In the genomic region with DNA sequence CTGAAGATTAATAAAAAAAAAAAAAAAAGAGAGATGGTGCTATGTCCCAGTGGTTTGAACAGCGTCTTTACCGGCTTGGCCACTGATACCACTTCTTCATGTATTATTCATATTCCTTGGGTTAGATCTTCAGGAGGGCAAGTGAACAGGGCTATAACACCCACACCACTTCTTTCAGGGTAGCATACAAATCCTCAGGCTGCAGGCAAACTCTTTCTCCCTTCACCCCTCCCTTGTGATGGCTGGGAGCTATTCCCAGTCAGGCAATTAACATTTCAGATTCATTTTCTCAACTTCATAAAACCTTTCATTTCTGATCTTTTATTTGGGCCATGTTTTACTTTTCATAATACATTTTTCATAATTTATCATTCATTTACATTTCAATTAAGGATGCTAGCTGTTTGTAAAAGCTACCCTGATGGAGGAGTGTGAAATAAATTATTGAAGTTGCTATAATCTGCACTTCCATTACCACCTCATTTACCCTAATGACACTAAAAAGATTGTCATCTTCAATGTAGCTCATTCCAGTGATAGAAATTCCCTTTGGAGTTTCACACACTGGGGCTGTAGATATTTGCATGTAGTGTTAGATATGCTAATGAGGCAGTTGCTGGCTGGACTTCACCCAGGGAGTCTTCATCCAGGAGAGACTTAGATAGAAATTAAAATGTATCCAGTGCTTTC, we compare ENCODE assay signal across 24 mouse cellular contexts.
DNase-seq lines count a peak whose midpoint lies in the region; ATAC-seq and TF ChIP-seq lines count a peak whose summit lies in the region.
"Had no signal": no experiment of that assay in that cellular context is flagged by ENCODE, and none has a peak within 500 bp of the region (broad histone marks: within the 10 kb centered on the region; RNA-seq: fewer than 3 reads in every experiment).

No protein-coding gene starts in this region.

- no peaks in the 10 kb centered on the region for H3K4me1 ChIP-seq in forebrain, embryonic 13.5 days
- H3K4me1 ChIP-seq in forebrain, embryonic 11.5 days (replicated peaks; ENCODE audit: control insufficient read depth, insufficient read depth, low read length): no peaks in the 10 kb centered on the region
- H3K4me1 ChIP-seq in midbrain, embryonic 13.5 days (replicated peaks): no peaks in the 10 kb centered on the region
- no peaks in the 10 kb centered on the region for H3K4me1 ChIP-seq in midbrain, embryonic 10.5 days
- peaks cover 4% of the 10 kb centered on the region; the same call in 1 of the 2 replicates for H3K4me1 ChIP-seq in midbrain, embryonic 15.5 days
- H3K4me1 ChIP-seq: embryonic facial prominence, embryonic 10.5 days; kidney, embryonic 15.5 days; limb, embryonic 13.5 days; liver, embryonic 13.5 days had no signal

- H3K4me3 ChIP-seq in forebrain, embryonic 13.5 days: no peak overlapping the region
- H3K4me3 ChIP-seq in forebrain, embryonic 11.5 days (ENCODE audit: low read depth, low read length): no peak overlapping the region
- no peak overlapping the region for H3K4me3 ChIP-seq in midbrain, embryonic 13.5 days (replicated peaks)
- H3K4me3 ChIP-seq in midbrain, embryonic 10.5 days: no peak overlapping the region
- no peak overlapping the region for H3K4me3 ChIP-seq in midbrain, embryonic 15.5 days
- no peak overlapping the region for H3K4me3 ChIP-seq in gastrocnemius, adult 2 months
- H3K4me3 ChIP-seq: embryonic facial prominence, embryonic 10.5 days; kidney, embryonic 15.5 days; limb, embryonic 13.5 days; liver, embryonic 13.5 days had no signal

- H3K9me3 ChIP-seq in forebrain, embryonic 13.5 days (replicated peaks): no peaks in the 10 kb centered on the region
- H3K9me3 ChIP-seq in forebrain, embryonic 11.5 days (ENCODE audit: control insufficient read depth, low read length): no peaks in the 10 kb centered on the region
- no peaks in the 10 kb centered on the region for H3K9me3 ChIP-seq in midbrain, embryonic 13.5 days
- no peaks in the 10 kb centered on the region for H3K9me3 ChIP-seq in midbrain, embryonic 10.5 days (replicated peaks)
- H3K9me3 ChIP-seq in midbrain, embryonic 15.5 days: no peaks in the 10 kb centered on the region
- H3K9me3 ChIP-seq: embryonic facial prominence, embryonic 10.5 days; kidney, embryonic 15.5 days; limb, embryonic 13.5 days; liver, embryonic 13.5 days had no signal

- H3K36me3 ChIP-seq in forebrain, embryonic 13.5 days (ENCODE audit: poor library complexity, severe bottlenecking): no peaks in the 10 kb centered on the region
- H3K36me3 ChIP-seq in forebrain, embryonic 11.5 days (ENCODE audit: control insufficient read depth, insufficient read depth, low read length): no peaks in the 10 kb centered on the region
- no peaks in the 10 kb centered on the region for H3K36me3 ChIP-seq in midbrain, embryonic 13.5 days
- no peaks in the 10 kb centered on the region for H3K36me3 ChIP-seq in midbrain, embryonic 10.5 days
- no peaks in the 10 kb centered on the region for H3K36me3 ChIP-seq in midbrain, embryonic 15.5 days (replicated peaks)
- H3K36me3 ChIP-seq: embryonic facial prominence, embryonic 10.5 days; kidney, embryonic 15.5 days; limb, embryonic 13.5 days; liver, embryonic 13.5 days had no signal

- intact Hi-C loops in gastrocnemius, adult 2 months (cut with DNase I): no loop called here

- TF ChIP-seq CTCF in gastrocnemius, adult 2 months (IDR thresholded peaks at IDR 0.05): no peak

- H3K9ac ChIP-seq in forebrain, embryonic 13.5 days: no peak overlapping the region
- no peak overlapping the region for H3K9ac ChIP-seq in forebrain, embryonic 11.5 days (ENCODE audit: low read length)
- no peak overlapping the region for H3K9ac ChIP-seq in midbrain, embryonic 13.5 days (replicated peaks)
- H3K9ac ChIP-seq in midbrain, embryonic 15.5 days: no peak overlapping the region
- H3K9ac ChIP-seq: kidney, embryonic 15.5 days; limb, embryonic 13.5 days; liver, embryonic 13.5 days had no signal

- no peak overlapping the region for H3K4me2 ChIP-seq in forebrain, embryonic 13.5 days
- H3K4me2 ChIP-seq in forebrain, embryonic 11.5 days (ENCODE audit: low read depth, low read length, severe bottlenecking): no peak overlapping the region
- no peak overlapping the region for H3K4me2 ChIP-seq in midbrain, embryonic 13.5 days (replicated peaks)
- H3K4me2 ChIP-seq in midbrain, embryonic 15.5 days: no peak overlapping the region
- H3K4me2 ChIP-seq: kidney, embryonic 15.5 days; limb, embryonic 13.5 days; liver, embryonic 13.5 days had no signal

- no peak for DNase-seq in forebrain, embryonic 11.5 days (ENCODE audit: low spot score)
- no peak for DNase-seq in midbrain, embryonic 10.5 days (ENCODE audit: low spot score)
- no peak for DNase-seq in adrenal gland, adult 8-10 months
- DNase-seq in embryo, embryonic 10 days (ENCODE audit: low spot score): no peak
- no peak for DNase-seq in gastrocnemius, adult 2 months
- DNase-seq: adrenal gland, postnatal 25 days; cerebellum, adult 11 months; cerebellum, adult 9-11 months; gastrocnemius, postnatal 36 days; kidney, adult 11 months; kidney, postnatal 36 days; layer of hippocampus, postnatal 36 days; liver, embryonic 13.5 days; lung, adult 2 months; lung, postnatal 14 days; thymus, adult 18-20 months; thymus, postnatal 4 days had no signal

- H3K27me3 ChIP-seq in forebrain, embryonic 13.5 days: no peaks in the 10 kb centered on the region
- no peaks in the 10 kb centered on the region for H3K27me3 ChIP-seq in forebrain, embryonic 11.5 days (ENCODE audit: control insufficient read depth, insufficient read depth, low read length)
- no peaks in the 10 kb centered on the region for H3K27me3 ChIP-seq in midbrain, embryonic 13.5 days
- no peaks in the 10 kb centered on the region for H3K27me3 ChIP-seq in midbrain, embryonic 10.5 days (ENCODE audit: low read depth, poor library complexity, severe bottlenecking)
- no peaks in the 10 kb centered on the region for H3K27me3 ChIP-seq in midbrain, embryonic 15.5 days (replicated peaks)
- H3K27me3 ChIP-seq: kidney, embryonic 15.5 days; limb, embryonic 13.5 days; liver, embryonic 13.5 days had no signal

- H3K27ac ChIP-seq in forebrain, embryonic 13.5 days: no peak overlapping the region
- no peak overlapping the region for H3K27ac ChIP-seq in forebrain, embryonic 11.5 days (ENCODE audit: low read depth, low read length)
- no peak overlapping the region for H3K27ac ChIP-seq in midbrain, embryonic 13.5 days
- H3K27ac ChIP-seq in midbrain, embryonic 10.5 days (replicated peaks): no peak overlapping the region
- no peak overlapping the region for H3K27ac ChIP-seq in midbrain, embryonic 15.5 days
- H3K27ac ChIP-seq in gastrocnemius, adult 2 months: no peak overlapping the region
- H3K27ac ChIP-seq: embryonic facial prominence, embryonic 10.5 days; kidney, embryonic 15.5 days; limb, embryonic 13.5 days; liver, embryonic 13.5 days had no signal

- ATAC-seq in forebrain, embryonic 13.5 days: peak; percentile 77
- no peak for ATAC-seq in forebrain, embryonic 11.5 days (replicated peaks; ENCODE audit: low FRiP score)
- peak; percentile 92 for ATAC-seq in midbrain, embryonic 13.5 days
- peak; percentile 94 for ATAC-seq in midbrain, embryonic 15.5 days (replicated peaks)
- ATAC-seq: activated CD4-positive, CD25-positive, alpha-beta regulatory T cell, adult 4 months had no signal

- 79% methylated on average over 2 of the region's 2 CpGs for WGBS in forebrain, embryonic 13.5 days
- WGBS in forebrain, embryonic 11.5 days: 92% methylated on average over 2 of the region's 2 CpGs
- WGBS in midbrain, embryonic 13.5 days: 62% methylated on average over 2 of the region's 2 CpGs
- WGBS in midbrain, embryonic 10.5 days: 94% methylated on average over 2 of the region's 2 CpGs
- 50% methylated on average over 2 of the region's 2 CpGs for WGBS in midbrain, embryonic 15.5 days
